Mouse (Mus musculus) gastrocnemius, adult 2 months (tissue): ENCODE data around the gene Gabrd. TPM values are rescaled to one million over a fixed set of nuclear protein-coding genes. Genes with fewer than 3 reads are reported as not detected.
A peak's percentile ranks its signal among the peaks of the same experiment; 100 is the strongest.

Experiments used
- DNase-seq: peaks from one replicate; pipeline ENCODE4 v3.0.0; 2022
- H3K27ac ChIP-seq: fragments of 200-600 bp; 2 replicates; pipeline ENCODE4 v1.8.1; 2022; ENCODE audit warnings: mild to moderate bottlenecking
- H3K4me3 ChIP-seq: fragments of 200-600 bp; 2 replicates; pipeline ENCODE4 v1.8.1; 2022; ENCODE audit warnings: mild to moderate bottlenecking, moderate library complexity
- CTCF ChIP-seq: fragments of 200-600 bp; IDR thresholded peaks from 2 replicates; pipeline ENCODE4 v1.8.1; 2022; ENCODE audit warnings: antibody characterized with exemption, mild to moderate bottlenecking, moderate library complexity
- intact Hi-C: fragments of 180-260 bp; cut with DNase I; formaldehyde crosslinking; loops from one replicate; pipeline ENCODE4 v1.15.1; 2025
- total RNA-seq, 2 experiments: library from RNA; stranded (reverse); gene quantifications; 2 replicates each; pipeline ENCODE4 v1.2.3; 2021

The Gabrd gene
- total RNA-seq, 2 experiments from 2014 or later = 0.20 TPM

DNA sequence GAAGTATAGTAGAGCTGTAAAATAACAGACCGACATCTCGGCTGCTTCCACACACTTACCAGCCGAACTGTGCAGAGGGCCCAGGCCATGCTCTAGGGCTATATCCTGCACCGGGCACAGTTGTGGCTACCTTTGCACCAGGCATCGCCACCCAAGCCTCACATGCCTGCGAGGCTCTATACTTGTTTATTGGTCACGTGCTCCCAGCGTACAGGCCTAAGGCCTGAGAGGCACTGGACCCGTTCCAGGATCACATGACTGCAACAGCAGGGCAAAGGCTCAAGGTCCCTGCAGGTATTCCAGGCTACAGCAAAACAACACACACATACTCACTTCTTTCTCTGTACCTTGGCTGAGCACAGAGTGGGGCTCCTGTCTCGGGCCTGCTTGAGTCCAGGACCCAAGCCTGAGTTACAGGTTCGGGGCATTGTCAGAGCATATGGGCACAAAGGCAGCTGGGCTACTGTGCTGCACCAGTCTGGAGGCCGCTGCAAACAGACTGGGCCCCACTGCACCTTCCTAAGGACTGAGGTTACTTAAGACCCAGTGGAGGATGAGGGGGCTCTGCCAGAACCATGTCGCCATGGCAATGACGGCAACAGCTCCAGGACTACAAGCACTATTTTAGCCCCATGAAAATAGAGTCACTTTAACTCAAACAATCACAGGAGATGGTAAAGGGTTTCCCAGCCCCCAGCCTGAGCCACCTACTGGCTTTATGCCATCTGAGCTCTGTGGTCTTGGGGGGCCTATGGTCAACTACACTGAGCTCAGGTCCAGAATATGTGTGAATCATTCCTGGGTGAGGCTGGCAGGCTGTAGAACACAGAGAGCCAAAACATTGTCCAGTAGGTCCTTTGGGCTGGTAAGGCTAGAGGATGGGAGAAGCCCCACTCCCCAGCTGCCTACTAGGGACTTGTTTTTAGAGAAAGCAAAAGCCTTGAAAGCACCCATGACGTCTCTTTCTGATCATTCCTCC, 26.9 kb downstream of the Gabrd start:
- H3K27ac ChIP-seq = no peak overlapping the region
- intact Hi-C loops = loop anchor here (5.0 kb wide), 1 partner anchor 196 kb away; no protein-coding TSS in a partner anchor
- H3K4me3 ChIP-seq = no peak overlapping the region
- no peak for DNase-seq
- no peak for TF ChIP-seq CTCF

DNA sequence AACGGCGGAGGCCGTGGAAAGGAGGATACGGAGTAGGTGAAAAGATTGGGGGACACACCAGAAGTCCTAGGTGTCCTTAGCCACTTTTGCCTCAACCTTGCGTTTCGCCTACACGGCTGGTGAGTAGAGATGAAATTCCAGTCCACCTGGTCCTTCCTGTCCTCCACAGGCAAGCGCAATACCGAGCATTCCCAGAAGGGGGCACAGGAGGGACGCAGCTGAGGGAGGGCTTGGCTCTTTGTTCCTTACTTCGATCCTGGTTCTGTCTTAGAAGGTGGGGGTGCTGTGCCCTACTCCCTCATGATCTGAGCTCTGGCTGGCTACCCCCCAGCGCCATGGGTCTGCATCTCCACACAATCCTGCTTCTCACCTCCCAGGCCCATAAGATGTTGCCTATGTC, 29.2 kb downstream of the Gabrd start:
- peak; percentile 81 for DNase-seq
- intact Hi-C loops = loop anchor here (2.0 to 10.0 kb wide), 2 partner anchors 40 to 336 kb away; partner anchors contain the start of genes Cfap74 and Ssu72
- no peak overlapping the region for H3K27ac ChIP-seq

DNA sequence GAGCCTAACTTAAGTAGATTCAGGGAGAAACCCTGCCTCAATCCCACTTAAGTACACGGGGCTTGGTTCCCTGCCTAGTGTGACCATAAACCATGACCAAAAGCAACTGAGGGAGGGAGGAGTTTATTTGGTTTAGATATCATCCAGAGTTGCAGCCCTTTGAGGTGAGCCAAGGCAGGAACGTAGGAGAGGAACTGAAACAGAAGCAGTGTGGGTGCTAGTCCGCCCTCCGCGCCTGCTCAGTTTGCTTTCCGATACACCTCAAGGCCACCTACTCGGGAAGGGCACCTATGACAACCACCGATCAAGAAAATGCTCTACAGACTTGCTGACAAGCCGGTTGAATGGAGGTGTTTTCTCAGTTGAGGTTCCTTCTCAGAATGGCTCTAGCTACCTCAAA, 30.2 kb downstream of the Gabrd start:
- no peak overlapping the region for H3K27ac ChIP-seq
- intact Hi-C loops = loop anchor here (2.0 to 10.0 kb wide), 2 partner anchors 41 to 337 kb away; partner anchors contain the start of genes Cfap74 and Ssu72
- DNase-seq = no peak
- H3K4me3 ChIP-seq = no peak overlapping the region
- no peak for TF ChIP-seq CTCF

More for the DNA sequence above, 29.2 kb downstream of the Gabrd start:
- H3K4me3 ChIP-seq = no peak overlapping the region
- TF ChIP-seq CTCF = peak; percentile 93

DNA sequence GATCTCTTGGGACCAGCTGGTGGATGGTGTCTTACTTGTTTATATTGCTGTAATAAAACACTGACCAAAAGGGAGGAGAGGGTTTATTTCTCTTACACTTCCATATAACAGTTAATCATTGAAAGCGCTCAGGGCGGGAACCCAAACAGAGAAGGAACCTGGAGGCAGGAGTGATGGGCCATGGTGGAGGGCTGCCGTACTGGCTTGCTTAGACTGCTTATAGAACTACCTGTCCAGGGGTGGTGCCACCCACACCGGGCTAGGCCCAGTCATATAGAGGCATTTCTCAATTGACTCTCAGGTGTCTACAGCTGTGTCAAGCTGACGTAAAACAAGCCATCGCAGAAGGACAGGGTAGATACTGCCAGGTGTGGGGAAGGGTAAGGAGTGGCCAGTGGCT, 31.1 kb downstream of the Gabrd start:
- no peak for TF ChIP-seq CTCF
- no peak overlapping the region for H3K27ac ChIP-seq
- DNase-seq = no peak
- intact Hi-C loops = loop anchor here (10.0 kb wide), 1 partner anchor 338 kb away; the partner anchor contains the start of gene Ssu72
- H3K4me3 ChIP-seq = no peak overlapping the region

DNA sequence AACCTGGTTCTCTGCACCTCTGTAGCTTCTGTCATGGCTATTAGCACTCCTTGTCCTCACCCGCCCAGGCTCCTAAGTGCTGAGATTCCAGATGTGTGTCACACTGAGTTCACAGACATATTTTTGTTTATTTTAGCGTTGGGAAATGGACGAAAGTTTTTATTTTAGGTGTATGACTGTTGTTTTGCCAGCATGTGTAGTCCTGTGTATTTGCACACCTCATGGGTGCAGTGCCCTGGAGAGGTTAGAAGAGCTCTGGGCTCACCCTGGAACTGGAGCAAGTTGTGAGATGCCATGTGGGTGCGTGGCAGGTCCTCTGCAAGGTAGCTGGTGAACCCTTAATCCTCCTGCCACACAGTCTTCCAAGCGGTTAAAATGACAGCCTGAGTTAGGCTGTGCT, 35.5 kb downstream of the Gabrd start:
- intact Hi-C loops = loop anchor here (10.0 kb wide), 1 partner anchor 342 kb away; the partner anchor contains the start of gene Ssu72
- no peak for TF ChIP-seq CTCF
- no peak for DNase-seq
- H3K4me3 ChIP-seq = no peak overlapping the region
- no peak overlapping the region for H3K27ac ChIP-seq

DNA sequence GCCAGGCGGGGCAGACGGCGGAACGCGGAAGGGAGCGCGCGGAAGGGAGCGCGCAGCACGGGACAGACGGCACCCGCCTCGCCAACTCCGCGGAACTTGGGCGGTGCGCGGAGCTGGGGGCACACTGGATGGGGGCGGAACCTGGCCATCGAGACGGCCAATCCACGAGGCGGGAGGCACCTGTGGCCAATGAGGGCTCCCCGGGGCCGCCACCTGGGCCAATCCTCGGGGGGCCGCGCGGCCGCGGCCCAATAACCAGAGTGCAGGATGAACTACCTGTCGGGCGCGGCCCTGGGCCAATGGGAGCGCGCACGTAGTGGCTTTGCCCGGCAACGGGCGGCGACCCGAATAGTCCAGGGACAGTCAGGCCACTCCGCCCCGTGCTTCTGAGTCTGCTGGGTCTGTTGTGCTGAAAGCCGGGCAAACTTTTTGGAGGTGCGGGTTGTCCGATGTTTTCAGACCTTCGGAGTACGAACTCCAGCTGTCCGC, 36.6 kb downstream of the Gabrd start, which contains the start of gene Prkcz:
Prkcz (minus strand) TSS at position 59 of the 489 bp plus-strand sequence.
- no peak for TF ChIP-seq CTCF
- intact Hi-C loops = loop anchor here (10.0 kb wide), 1 partner anchor 343 kb away; the partner anchor contains the start of gene Ssu72
- Histone ChIP-seq H3K4me3 (peak within 1 kb of the TSS; percentile 72), H3K27ac (peak within 1 kb of the TSS; percentile 53)
- DNase-seq = peak; percentile 87

DNA sequence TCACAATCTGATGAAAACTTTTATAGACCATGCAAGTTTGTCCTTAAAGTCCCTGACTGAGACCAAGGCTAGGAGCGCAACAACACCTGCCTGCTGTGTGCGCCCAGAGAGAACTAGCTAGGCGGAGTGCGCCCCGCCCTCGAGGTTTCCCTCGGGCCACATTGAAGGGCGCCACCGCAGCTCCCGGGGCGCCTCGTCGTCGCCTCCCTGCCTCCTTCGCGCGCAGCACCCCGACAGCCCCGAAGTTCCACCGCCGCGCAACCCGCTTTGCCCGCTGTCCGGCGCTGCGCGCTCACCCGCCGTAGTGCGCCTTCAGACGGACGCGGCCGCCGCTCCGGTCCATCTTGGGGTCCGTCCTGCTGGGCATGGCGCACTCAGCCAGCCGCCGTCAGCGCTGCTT, 37.1 kb downstream of the Gabrd start:
- TF ChIP-seq CTCF = no peak
- intact Hi-C loops = loop anchor here (10.0 kb wide), 1 partner anchor 344 kb away; the partner anchor contains the start of gene Ssu72
- no peak for DNase-seq
- H3K27ac ChIP-seq = peak overlapping the region; percentile 53
- peak overlapping the region; percentile 72 for H3K4me3 ChIP-seq

DNA sequence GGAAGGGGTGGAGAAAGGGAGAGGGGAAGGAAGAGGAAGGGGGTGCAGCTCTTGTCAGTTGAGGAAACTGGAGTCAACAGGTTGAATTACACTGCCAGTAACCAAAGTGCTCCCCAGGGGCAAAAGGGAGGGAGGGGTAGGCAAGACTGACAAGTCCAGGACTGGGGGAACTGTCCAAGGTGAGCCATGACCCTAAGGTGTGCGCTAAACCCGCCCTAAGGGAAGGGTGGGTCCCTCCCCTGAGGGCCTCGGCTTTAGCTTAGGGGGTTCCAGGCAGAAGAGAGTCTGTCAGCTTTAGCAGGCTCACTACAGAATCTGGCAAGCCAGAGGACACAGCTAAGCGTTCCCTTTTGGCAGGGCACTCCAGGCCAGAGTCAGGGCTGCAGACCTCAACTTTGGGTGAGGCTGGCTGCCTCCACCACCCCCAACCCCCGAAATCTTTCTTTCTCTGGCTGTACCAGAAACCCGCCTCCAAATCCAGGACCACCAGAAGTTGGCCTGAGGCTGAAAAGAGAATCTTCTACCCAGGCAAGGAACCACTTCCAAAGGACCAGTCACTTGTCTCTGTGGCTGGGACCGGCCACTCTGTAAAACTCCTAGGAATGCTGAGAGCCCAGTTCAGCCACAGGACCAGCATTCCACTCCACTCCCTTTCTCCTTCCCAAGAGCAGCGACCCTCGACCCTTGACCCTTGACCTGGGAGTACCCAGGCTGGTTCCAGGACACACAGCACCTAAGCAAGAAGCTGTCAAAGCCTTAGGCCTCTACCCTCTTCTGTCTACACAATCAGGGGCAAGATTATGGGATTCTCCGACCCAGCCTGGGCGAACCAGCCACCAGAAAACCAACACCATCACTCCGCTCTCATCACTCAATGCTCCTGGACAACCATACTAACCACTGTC, 38.1 kb downstream of the Gabrd start:
- no peak overlapping the region for H3K4me3 ChIP-seq
- intact Hi-C loops = loop anchor here (10.0 kb wide), 1 partner anchor 345 kb away; the partner anchor contains the start of gene Ssu72
- no peak for DNase-seq
- no peak overlapping the region for H3K27ac ChIP-seq
- TF ChIP-seq CTCF = no peak

DNA sequence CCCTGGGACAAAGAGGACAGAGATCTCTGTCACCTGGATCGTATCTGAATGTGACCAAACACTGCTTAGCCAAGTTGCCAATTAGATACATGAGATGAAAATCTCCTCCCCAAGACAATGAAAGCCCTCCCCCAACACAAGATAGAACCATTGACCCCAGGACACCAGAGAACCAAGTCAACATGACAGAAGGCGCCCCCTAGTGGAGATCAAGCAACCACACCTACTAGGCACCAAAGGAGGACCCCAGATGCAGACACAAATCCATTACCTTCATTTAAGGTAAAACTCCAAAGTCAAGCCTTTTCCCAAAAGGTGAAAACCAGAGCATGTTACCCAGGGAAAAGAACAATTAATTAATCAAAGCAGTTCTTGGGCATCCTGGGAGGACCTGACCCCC, 40.3 kb downstream of the Gabrd start:
- DNase-seq = no peak
- intact Hi-C loops = no loop called here
- Histone ChIP-seq H3K4me3 (no peak overlapping the region), H3K27ac (no peak overlapping the region)
- TF ChIP-seq CTCF = peak; percentile 44

DNA sequence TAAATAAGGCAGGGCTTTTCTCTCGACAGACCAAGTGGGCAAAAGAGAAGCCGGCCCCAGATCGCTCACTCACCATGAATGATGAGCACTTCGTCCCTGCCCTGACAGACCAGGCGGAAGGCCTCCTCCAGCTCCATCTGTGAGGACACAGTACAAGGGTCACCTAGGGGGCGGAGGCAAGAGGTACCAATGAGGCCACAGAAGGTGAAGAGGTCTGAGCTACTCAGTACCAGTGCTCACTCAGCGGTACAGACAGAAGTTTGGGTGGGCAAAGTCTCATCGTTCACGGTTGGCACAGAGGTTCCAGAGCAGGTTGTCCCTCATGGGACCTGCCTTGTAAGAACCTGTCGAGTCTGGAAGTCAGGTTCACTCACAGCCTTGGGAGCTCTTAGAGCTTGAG, 41.6 kb downstream of the Gabrd start:
- TF ChIP-seq CTCF = no peak
- Histone ChIP-seq H3K4me3 (no peak overlapping the region), H3K27ac (no peak overlapping the region)
- DNase-seq = no peak
- intact Hi-C loops = no loop called here

DNA sequence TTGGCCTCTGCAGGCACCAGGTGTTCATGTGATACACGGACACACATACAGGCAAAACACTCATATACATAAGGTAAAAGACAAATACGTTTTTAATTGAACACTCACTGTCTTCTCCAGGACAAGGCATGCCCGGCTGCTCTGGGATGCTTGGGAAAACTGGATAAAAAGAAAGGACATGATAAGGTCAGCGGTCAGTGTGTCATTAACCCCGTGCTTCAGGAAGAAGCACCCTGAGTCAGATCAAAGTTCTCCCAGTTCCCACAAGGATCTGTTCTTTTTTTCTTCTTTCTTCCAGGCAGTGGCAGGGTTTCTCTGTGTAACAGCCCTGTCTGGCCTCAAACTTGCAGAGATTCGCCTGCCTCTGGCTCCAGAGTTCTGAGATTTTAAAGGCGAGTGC, 43.4 kb downstream of the Gabrd start:
- DNase-seq = no peak
- Histone ChIP-seq H3K4me3 (no peak overlapping the region), H3K27ac (no peak overlapping the region)
- no peak for TF ChIP-seq CTCF
- intact Hi-C loops = no loop called here

DNA sequence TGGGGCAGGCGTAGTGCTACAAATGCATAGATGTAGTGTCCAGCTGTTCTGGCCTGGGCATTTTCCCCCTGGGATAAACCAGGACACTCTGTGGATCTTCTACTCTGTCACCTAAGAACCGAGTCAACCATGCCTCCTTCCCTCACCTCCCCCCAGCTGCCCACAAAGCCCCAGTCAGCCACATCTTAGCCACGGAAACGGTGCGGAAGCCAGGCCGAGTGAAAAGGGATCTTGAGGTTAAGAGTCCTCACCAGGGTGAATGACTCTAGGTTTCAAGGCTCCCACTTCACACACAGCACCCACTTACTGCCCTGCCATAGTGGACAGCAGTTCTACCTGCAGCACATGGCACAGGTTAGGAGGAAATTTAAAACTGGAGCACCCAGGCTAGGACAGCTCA, 43.9 kb downstream of the Gabrd start:
- DNase-seq = no peak
- no peak for TF ChIP-seq CTCF
- Histone ChIP-seq H3K27ac (no peak overlapping the region), H3K4me3 (no peak overlapping the region)
- intact Hi-C loops = no loop called here
